Mouse (Mus musculus) limb, embryonic 14.5 days (tissue): Measurements from ENCODE around the gene Rhbdl1. TPM values are rescaled to one million over a fixed set of nuclear protein-coding genes. Genes with fewer than 3 reads are reported as not detected.

Experiments
- ATAC-seq: fragments of 200-750 bp; cut with Nextera tagmentation; 2 replicates; pipeline ENCODE4 v1.8.0; 2017; ENCODE audit warnings: low read depth, moderate number of reproducible peaks, moderate TSS enrichment; ENCODE audit not compliant: low FRiP score
- DNase-seq: peaks from one replicate; pipeline ENCODE4 v3.0.0-alpha.2; 2015; ENCODE audit warnings: low spot score
- H3K27ac ChIP-seq: fragments of 300-500 bp; sonication (generic); replicated peaks from 2 replicates; pipeline ENCODE4 v1.5.1; 2014; ENCODE audit warnings: low read depth, mild to moderate bottlenecking, low read length, moderate library complexity, mixed read lengths
- H3K27me3 ChIP-seq: fragments of 300-500 bp; sonication (generic); 2 replicates; pipeline ENCODE4 v1.6.1; 2014; ENCODE audit warnings: low read length, mixed read lengths; ENCODE audit not compliant: control insufficient read depth, insufficient read depth
- H3K36me3 ChIP-seq: fragments of 300-500 bp; sonication (generic); 2 replicates; pipeline ENCODE4 v1.6.1; 2014; ENCODE audit warnings: mild to moderate bottlenecking, low read length, moderate library complexity, mixed read lengths; ENCODE audit not compliant: control insufficient read depth, insufficient read depth
- H3K4me1 ChIP-seq: fragments of 300-500 bp; sonication (generic); 2 replicates; pipeline ENCODE4 v1.6.1; 2014; ENCODE audit warnings: antibody characterized with exemption, low read length, mixed read lengths; ENCODE audit not compliant: control insufficient read depth, insufficient read depth
- H3K4me2 ChIP-seq: fragments of 300-500 bp; sonication (generic); replicated peaks from 2 replicates; pipeline ENCODE4 v1.6.1; 2014; ENCODE audit warnings: low read depth, mild to moderate bottlenecking, low read length, moderate library complexity; ENCODE audit not compliant: severe bottlenecking
- H3K4me3 ChIP-seq: fragments of 300-500 bp; sonication (generic); replicated peaks from 2 replicates; pipeline ENCODE4 v1.5.1; 2014; ENCODE audit warnings: low read length
- H3K9ac ChIP-seq: fragments of 300-500 bp; sonication (generic); 2 replicates; pipeline ENCODE4 v1.6.1; 2014; ENCODE audit warnings: mild to moderate bottlenecking, low read depth, low read length, moderate library complexity; ENCODE audit not compliant: severe bottlenecking
- H3K9me3 ChIP-seq: fragments of 300-500 bp; sonication (generic); 2 replicates; pipeline ENCODE4 v1.6.1; 2016; ENCODE audit warnings: low read length; ENCODE audit not compliant: control insufficient read depth
- POLR2A ChIP-seq: fragments of 200-500 bp; IDR thresholded peaks from 2 replicates; pipeline ENCODE4 v1.8.0; 2012; ENCODE audit warnings: inconsistent platforms, mild to moderate bottlenecking, moderate library complexity, borderline replicate concordance; ENCODE audit not compliant: insufficient read depth, insufficient read length; ENCODE audit errors: extremely low read depth
- WGBS: fragments of 180-500 bp; shearing (Covaris S2); extraction: QIAGEN DNeasy Blood & Tissue Kit; methylation state at CpG from one replicate; pipeline ENCODE4 v1.1.7; 2014; 5-methylcytosine and 5-hydroxymethylcytosine counted together
- polyA plus RNA-seq, 2 experiments: library from polyadenylated mRNA; depleted of rRNA in 1 of 2; stranded (reverse) in 1 of 2; unstranded in 1 of 2; fragments of >200 nt; fragmentation: Nextera tagmentation in 1 of 2; extraction: Ambion mirVana in 1 of 2; gene quantifications; 2 replicates each; pipeline versions ENCODE4 v1.2.1 to v1.2.3; 2012 to 2014

Gene Rhbdl1
- polyA plus RNA-seq, 2 experiments: 2.3 to 11.7 TPM

DNA sequence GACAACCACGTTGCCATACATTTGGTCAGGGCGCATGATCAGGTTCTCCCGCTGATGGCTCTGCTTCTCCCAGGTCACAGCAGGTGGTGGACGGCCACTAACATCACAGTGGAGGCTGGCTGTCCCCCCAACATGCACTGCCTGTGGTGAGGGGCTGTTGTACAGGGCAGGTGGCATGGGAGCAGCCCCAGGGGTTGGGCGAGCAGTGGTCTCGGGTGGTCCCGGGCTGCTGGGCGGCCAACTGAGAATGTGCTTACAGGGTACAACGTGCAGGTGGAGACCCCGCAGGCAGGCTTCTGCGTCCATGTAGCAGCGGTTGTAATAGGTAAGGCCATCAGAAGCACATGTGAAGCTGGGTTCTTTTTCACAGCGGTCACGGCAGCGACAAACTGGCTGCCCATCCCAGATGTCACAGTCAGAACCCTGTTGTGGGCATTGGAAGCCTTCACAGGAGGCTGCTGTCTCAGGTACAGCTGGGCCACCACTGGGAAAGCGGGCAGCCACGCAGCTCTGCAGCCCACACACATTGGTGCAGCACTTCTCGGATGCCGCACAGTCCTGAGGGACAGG lies 41.6 kb upstream of the Rhbdl1 start:
- H3K27ac ChIP-seq: no peak overlapping the region
- no peak overlapping the region for H3K4me3 ChIP-seq
- peaks cover 10% of the 10 kb centered on the region for H3K4me1 ChIP-seq
- H3K4me2 ChIP-seq: no peak overlapping the region
- ATAC-seq: no peak
- H3K27me3 ChIP-seq: no peaks in the 10 kb centered on the region
- 92% methylated on average over 19 of the region's 19 CpGs for WGBS
- peaks cover 48% of the 10 kb centered on the region for H3K36me3 ChIP-seq
- no peak overlapping the region for H3K9ac ChIP-seq
- H3K9me3 ChIP-seq: no peaks in the 10 kb centered on the region
- no peak for TF ChIP-seq POLR2A
- no peak for DNase-seq

DNA sequence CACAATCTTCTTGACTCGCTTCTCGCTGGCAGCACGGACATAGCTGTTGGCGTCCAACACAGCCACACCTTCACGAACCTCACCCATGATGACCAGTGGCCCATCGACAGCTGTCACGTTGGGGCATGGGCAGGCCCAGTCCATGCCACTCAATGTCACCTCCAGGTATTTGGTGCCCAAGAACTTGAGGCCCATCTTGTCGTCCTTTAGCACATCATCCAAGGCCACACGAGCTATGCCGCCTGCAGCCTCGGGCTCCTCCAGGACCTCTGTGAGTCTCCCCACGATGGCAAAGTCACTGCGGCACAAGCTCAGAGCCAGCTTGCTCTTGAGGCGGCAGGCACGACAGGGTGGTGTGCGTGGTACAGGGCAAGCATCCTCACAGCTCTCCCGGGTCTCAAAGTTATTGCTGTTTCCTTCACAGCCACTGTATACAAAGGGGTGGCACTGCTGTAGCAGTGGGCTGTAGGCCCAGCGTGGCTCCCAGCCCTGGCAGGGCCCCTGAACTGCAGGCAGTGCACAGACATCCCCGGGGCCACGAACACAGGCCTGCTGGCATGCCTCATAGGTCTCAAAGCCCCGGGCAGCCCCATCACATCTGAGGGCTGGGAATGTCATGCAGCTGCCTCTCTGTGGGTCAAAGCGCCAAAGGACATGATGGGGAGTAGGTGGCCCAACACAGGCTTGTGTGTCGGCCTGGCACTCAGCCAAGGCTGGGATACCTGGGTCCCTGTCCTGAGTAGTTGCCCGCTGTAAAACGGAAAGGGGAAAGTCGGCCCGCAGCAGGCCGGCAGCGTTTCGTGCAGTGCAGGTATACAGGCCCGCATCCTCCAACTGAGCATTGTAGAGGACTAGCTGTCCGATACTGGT lies 40.9 kb upstream of the Rhbdl1 start:
- peaks cover 10% of the 10 kb centered on the region for H3K4me1 ChIP-seq
- H3K36me3 ChIP-seq: peaks cover 41% of the 10 kb centered on the region
- H3K9me3 ChIP-seq: no peaks in the 10 kb centered on the region
- H3K27me3 ChIP-seq: no peaks in the 10 kb centered on the region
- H3K9ac ChIP-seq: no peak overlapping the region
- 92% methylated on average over 32 of the region's 32 CpGs for WGBS
- TF ChIP-seq POLR2A: no peak
- no peak overlapping the region for H3K4me2 ChIP-seq
- ATAC-seq (no peak), DNase-seq (no peak)
- H3K27ac ChIP-seq: no peak overlapping the region
- no peak overlapping the region for H3K4me3 ChIP-seq

DNA sequence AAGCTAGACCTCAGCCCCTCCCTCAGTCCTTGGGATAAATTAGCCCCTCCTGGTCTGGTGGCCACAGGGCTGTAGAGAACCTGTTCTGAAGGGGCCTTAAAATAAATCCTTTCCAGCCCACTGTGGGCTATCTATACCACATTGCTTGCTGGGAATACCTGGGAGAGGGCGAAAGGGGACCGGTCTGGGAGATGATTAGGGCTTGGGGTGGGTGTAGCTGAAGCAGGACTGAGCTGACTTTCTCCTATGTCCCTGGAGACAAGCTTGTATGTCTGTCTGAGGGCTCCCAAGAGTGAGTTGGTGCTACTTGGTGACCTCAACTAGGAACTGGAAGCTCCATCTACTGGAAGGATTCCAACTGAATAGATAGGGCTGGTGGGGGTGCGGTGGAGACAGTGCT lies 39.9 kb upstream of the Rhbdl1 start:
- no peaks in the 10 kb centered on the region for H3K27me3 ChIP-seq
- peaks cover 31% of the 10 kb centered on the region for H3K36me3 ChIP-seq
- no peak for ATAC-seq
- no peak overlapping the region for H3K27ac ChIP-seq
- no peak overlapping the region for H3K9ac ChIP-seq
- 90% methylated on average over 3 of the region's 3 CpGs for WGBS
- H3K9me3 ChIP-seq: no peaks in the 10 kb centered on the region
- no peak for DNase-seq
- no peak for TF ChIP-seq POLR2A
- H3K4me3 ChIP-seq: no peak overlapping the region
- no peak overlapping the region for H3K4me2 ChIP-seq
- H3K4me1 ChIP-seq: peaks cover 10% of the 10 kb centered on the region

DNA sequence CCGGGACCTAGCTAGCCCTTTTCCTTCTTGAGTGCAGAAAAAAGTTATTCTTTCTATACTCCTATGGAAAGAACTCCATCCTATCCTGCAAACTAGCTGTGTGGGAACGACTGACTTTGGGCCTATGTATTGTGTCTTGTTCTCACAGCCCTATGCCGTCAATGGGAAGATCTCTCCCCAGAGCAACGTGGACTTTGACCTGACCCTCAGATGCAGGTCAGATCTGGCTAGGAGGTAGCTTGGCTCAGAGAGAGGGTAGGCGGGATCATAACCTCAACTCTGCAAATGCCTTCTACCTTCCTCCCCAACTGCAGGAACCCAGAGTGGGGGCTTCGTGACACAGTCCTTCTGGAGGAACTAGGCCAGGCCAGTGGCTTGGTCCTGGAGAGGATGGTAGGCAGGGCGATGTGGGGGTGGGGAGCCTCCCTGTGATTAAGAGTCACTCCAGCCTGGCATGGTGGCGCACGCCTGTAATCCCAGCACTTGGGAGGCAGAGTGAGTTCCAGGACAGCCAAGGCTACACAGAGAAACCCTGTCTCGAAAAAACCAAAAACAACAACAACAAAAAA lies 39.3 kb upstream of the Rhbdl1 start:
- Histone ChIP-seq H3K9me3 (no peaks in the 10 kb centered on the region), H3K27ac (no peak overlapping the region), H3K4me1 (peaks cover 10% of the 10 kb centered on the region), H3K9ac (peak overlapping the region; percentile 63), H3K4me2 (peak overlapping the region; percentile 88), H3K27me3 (no peaks in the 10 kb centered on the region), H3K36me3 (peaks cover 26% of the 10 kb centered on the region), H3K4me3 (peak overlapping the region; percentile 77)
- ATAC-seq (no peak), DNase-seq (no peak)
- no peak for TF ChIP-seq POLR2A
- 71% methylated on average over 10 of the region's 10 CpGs for WGBS
